Mouse (Mus musculus): ENCODE measurements around the gene Gnaz.
A peak's percentile ranks its signal among the peaks of the same experiment; 100 is the strongest.
"Not testable (repeated sequence)": the region's sequence is repeated elsewhere in the genome, so short reads cannot be mapped to it uniquely, and the experiment has no call there.

Gene Gnaz

GRCm38 (mm10) chr10:75031345-75032114, 64.6 kb downstream of the Gnaz start:
- DNase-seq = no peak

- DNase-seq = peak; percentile 90
These were observed 65.4 kb downstream of the Gnaz start, which contains the start of gene Rsph14 for GRCm38 (mm10) chr10:75032395-75032794. Gene Rsph14, minus strand, starts transcription at chr10:75032586.

- peak; percentile 96 for DNase-seq
These were observed 70.0 kb downstream of the Gnaz start, which contains the start of gene Rab36 for GRCm38 (mm10) chr10:75036883-75037379. Gene Rab36, plus strand, starts transcription at chr10:75037058.

GRCm38 (mm10) chr10:75042060-75042459, 75.1 kb downstream of the Gnaz start:
- not testable (repeated sequence) for DNase-seq

- DNase-seq = no peak
These were observed 77.5 kb downstream of the Gnaz start for GRCm38 (mm10) chr10:75044459-75044858.

- no peak for DNase-seq
These were observed 78.9 kb downstream of the Gnaz start for GRCm38 (mm10) chr10:75045831-75046230.

- no peak for DNase-seq
These were observed 81.7 kb downstream of the Gnaz start for GRCm38 (mm10) chr10:75048711-75049110.

- DNase-seq = no peak
These were observed 84.5 kb downstream of the Gnaz start for GRCm38 (mm10) chr10:75051364-75052074.

GRCm38 (mm10) chr10:75052902-75053301, 85.9 kb downstream of the Gnaz start:
- peak; percentile 77 for DNase-seq

- DNase-seq = peak; percentile 33
These were observed 86.7 kb downstream of the Gnaz start for GRCm38 (mm10) chr10:75053655-75054054.

GRCm38 (mm10) chr10:75054125-75054524, 87.1 kb downstream of the Gnaz start:
- no peak for DNase-seq

GRCm38 (mm10) chr10:75055672-75056071, 88.7 kb downstream of the Gnaz start:
- DNase-seq = no peak

GRCm38 (mm10) chr10:75056255-75056654, 89.3 kb downstream of the Gnaz start:
- DNase-seq = peak; percentile 61

GRCm38 (mm10) chr10:75058336-75058735, 91.4 kb downstream of the Gnaz start:
- no peak for DNase-seq

GRCm38 (mm10) chr10:75058761-75059395, 91.9 kb downstream of the Gnaz start:
- peak; percentile 27 for DNase-seq

- DNase-seq = peak; percentile 71
These were observed 92.4 kb downstream of the Gnaz start for GRCm38 (mm10) chr10:75059396-75059795.

- peak; percentile 68 for DNase-seq
These were observed 93.4 kb downstream of the Gnaz start, which contains the start of gene Bcr for GRCm38 (mm10) chr10:75060217-75060842. Gene Bcr, plus strand, starts transcription at chr10:75060592.

- no peak for DNase-seq
These were observed 93.9 kb downstream of the Gnaz start for GRCm38 (mm10) chr10:75060843-75061235.

GRCm38 (mm10) chr10:75061341-75062188, 94.6 kb downstream of the Gnaz start:
- peak; percentile 27 for DNase-seq

- DNase-seq = peak; percentile 25
These were observed 95.2 kb downstream of the Gnaz start for GRCm38 (mm10) chr10:75062189-75062561.

GRCm38 (mm10) chr10:75062621-75063020, 95.6 kb downstream of the Gnaz start:
- no peak for DNase-seq

Measured in kidney, adult 11 months (tissue).